Mouse (Mus musculus) kidney, adult 8-10 months (tissue): ENCODE measurements around the gene Dpyd.
A peak's percentile ranks its signal among the peaks of the same experiment; 100 is the strongest.

Experiments
- DNase-seq, 2 experiments: peaks; one replicate each; pipeline ENCODE4 v3.0.0; 2022

Gene Dpyd

DNA sequence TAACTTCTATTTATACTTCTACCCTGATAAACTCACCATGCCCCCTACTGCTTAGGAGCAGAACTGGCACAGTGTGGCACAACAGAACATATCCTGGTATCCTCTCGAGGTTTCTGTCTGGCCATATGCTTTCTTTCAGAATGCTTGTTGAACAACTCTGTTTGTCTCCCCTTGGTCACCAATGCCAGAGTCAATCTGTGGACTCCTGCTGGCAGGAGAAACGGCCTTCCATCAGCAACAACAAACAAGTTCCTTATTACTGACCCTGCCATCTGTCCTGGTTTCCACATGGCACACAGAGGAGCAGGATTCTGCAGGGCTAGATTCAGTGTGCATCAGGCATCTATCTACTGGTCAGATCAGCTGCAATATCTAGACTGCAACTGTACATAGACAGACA, 807.0 kb downstream of the Dpyd start:
- DNase-seq = no peak

DNA sequence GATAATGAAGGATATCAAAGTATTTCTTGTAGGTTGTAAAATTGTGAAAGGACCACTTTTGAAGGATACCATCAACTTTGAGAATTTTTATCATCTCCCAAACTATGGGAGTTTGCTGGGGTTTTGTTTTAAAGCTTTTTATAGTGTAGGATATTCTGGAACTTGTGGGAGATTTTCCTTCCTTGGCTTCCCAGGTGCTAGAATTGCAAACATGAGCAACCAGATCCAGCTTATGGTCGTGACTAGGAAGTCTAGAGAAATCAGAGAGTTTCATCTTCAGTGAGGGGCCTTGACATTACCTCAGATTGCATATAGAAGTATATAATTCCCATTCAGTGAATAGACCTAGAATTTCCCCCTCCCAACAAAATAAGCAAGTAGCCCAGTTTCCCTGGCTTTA, 819.2 kb downstream of the Dpyd start:
- no peak for DNase-seq

DNA sequence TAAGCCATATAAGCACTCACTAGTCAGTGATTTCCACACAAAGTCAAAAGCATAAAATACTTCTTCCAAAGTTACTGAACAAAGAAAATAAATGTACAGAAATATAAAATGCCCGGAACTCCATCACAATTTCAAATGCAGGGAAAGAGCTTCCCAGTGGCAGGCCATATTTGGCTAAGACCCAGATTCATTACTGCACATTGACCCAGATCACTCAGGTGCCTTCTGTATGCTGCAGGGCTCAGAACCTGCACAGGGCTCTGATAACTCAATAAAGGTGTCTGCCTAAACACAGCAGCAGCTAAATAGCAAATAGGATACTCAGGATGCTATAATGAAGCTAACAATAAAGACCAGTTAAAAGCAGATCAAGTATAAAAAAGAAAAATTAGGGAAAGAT, 820.5 kb downstream of the Dpyd start:
- no peak for DNase-seq

DNA sequence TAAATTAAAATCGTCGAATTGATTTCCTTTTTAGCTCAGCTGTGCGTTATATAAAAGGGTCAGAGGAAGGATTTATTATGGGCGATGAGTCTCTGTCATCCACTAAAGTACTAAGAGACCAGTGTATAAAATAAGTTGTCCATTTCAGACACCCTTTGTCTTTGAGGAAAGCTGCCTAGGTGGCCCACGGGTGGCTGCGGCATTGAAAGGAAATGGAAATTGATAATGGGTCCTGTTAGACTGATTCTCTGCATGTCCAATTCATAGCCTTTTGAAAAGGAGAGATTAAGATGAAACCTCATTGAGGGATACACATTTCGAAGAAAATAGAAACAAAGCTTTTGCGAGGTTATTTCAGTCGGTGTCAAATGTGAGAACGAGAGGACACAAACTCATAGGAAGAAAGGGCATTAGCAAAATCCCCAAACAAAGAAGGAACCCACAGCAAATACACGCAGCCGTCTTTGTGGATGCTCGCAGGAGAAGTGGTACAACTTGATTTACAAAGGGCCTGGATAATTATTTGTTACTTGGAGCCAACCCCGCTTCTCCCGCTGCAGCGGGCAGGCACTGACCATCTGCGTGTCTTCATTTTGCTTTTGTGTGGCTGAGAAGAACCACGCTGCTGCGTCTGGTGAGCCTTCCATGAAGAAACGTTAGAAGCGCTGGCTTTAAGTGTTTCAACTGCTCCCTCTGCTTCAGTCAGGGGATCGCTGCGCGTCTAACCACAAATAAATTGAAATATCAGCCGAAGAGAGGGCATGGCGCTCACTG, 825.6 kb downstream of the Dpyd start:
- DNase-seq = no peak

DNA sequence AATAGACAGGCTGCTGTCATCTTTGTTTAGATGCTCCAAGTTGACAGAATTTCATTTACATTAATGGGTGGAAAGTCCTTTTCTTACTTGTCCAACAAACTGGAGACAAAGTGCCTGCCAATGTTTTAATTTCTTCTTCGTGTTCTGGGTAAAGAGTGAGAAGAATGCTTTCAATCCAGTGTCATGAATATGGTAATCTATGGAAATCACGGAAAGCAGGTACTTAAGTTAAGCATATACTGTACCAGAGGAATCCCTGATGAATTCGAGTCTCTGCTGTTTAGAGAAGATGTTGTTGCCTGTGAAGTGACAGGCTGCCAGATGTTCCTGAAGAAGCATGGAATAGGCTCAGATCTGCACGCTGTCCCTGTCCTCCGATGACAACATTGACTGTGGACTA, 835.3 kb downstream of the Dpyd start:
- DNase-seq = no peak

DNA sequence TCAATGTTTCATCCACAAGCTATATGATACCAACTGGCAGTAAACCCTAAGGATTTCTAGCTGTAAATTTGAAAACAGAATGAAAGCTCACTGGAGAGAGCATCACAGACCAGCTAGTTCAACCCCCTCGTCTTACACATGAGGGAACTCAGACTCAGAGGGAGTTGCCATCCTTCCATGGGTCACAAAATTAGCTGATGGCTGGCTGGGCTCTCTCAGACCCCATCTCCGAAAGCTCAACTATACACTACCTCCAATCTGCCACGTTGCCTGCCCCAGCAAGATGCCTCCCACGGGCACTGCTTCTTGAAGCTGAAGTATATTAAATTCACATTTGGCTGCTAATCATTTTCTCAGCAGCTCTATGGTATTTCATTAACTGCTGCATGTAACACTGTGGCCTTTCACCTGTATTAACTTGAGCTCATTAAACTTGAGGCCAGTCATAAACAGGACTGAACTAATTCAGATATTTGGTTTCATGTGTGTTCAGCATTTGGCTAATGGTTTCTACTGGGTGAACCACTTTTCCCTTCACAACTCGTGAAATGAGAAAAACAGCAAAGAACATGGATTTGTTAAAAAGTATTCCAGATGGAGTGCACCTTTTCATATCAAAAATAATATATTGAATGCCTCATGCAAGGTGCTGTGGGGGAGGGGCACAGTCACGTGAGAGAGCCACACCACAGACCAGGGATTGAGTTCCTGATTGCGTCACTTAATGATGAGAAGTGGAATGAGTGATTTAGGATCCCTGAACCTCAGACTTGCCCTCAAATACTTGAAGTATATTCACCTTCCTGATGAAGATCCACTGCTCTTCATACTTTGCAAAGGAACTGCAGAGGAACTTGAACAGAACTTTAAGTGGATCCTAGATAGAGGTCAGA, 841.2 kb downstream of the Dpyd start:
- DNase-seq = peak in 1 of 2 experiments; percentile 0

DNA sequence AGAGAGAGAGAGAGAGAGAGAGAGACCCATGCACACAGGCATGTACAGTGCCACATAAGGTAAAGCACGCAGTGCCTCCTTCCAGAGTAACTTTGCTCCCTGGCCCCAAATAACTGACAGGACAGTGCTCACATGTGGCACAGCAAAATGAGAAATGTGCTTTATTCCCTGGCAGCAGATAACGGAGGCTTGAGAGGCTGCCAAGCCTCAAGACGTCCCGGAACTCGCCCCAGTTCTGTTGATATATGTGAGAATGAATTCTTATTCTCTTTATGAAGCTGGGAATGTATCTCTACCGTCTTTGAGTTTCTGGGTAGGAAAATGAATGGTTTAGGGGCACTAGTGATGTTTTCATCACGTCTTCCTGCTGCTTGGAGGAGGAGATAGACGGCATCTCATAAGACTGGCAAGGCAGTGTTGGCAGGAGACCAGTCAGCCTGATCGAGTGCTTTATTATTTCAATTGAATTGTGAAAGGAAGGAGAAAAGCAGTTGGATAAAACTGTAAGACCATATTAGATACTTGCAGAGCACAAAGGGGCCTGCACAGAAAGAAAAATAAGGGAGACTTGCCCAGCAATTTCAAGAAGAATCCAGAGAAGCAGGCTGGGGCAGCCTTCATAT, 857.3 kb downstream of the Dpyd start:
- no peak for DNase-seq

DNA sequence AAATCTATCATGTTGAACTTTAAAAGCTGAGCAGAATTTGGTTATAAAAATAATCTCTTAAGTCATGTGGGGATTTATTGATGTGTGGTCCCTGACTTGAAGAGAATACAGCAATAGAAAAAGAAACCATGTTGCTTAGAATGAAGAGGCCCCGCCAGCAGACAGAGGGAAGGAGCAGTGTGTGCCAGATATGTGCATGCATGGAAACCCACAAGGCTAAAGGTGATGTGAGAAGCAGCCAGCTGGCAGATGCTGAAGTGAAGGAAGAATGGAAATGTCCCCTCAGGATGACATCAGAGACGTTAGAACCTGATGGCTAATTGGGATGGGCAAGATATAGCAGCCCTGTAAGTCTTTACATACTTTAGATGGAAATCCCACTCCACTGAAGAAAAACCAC, 857.8 kb downstream of the Dpyd start:
- DNase-seq = no peak

DNA sequence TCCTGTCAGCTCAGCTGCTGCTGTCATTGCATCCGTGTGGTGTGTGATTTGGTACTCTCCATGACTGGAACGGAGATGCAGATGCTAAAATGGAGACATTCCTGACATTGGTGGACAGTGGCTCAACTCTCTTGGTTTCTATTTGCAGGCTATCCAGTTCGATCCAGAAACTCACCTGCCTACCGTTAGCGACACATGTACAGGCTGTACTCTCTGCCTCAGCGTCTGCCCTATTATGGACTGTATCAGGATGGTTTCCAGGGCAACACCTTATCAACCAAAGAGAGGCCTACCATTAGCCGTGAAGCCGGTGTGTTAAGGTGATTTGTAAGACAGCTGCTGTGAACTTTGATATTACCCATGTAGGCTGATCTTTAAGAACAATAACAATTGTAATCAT, 869.4 kb downstream of the Dpyd start:
- no peak for DNase-seq

DNA sequence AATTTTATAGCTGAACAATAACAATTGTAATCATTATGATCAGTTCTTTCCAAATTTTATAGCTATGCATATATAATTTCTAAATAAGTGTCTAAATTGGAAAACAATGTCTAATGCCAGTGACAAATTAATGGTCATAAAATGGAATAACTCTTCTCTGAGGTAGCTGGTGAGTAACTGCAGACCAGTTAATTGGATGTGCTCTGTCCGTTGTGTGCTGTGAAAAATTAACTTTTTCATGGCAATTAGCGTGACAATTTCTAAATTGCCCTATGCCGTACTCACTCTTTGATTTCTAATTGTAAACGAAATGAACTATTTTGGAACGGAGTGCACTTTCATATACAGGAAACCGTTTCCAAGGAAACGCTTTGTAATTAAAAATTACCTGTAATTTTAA, 869.8 kb downstream of the Dpyd start:
- DNase-seq = no peak

DNA sequence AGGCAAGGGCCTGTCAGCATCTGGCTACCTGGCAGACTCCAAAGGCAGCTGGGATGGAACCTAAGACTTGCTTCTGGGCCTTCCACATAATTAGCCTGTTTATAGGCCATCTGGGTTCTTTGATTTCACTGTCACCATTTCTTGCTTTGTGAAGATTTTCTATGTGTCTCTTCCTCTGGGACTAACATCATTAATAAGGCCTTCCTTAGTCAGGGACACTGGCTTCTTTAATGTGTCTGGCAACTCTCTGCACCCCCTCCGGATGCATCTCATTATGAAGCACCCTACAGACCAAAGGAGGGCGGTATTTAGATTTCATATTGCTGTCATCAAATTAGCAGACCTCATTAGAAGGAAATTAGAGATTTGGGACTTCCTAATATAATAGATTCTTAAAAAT, 885.6 kb downstream of the Dpyd start:
- DNase-seq = no peak

DNA sequence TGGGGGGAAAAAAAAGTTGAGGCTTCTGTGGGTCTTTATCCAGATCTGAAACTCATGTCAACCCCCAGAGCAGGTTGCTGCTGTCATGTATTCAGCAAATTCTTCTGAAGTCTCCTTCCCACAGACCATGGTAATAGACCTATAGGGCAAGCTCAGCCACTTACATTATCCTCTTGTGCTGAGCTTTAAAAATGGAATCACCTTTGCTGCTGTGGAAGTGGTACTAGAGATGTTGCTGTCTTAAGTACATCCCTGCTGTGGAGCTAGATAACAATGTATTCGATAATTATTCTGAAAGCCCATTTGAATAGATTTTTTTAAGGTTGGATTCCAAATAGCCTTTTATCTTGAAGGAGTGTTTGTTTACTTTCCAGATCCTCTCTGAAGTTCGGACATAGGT, 902.1 kb downstream of the Dpyd start:
- DNase-seq = no peak

DNA sequence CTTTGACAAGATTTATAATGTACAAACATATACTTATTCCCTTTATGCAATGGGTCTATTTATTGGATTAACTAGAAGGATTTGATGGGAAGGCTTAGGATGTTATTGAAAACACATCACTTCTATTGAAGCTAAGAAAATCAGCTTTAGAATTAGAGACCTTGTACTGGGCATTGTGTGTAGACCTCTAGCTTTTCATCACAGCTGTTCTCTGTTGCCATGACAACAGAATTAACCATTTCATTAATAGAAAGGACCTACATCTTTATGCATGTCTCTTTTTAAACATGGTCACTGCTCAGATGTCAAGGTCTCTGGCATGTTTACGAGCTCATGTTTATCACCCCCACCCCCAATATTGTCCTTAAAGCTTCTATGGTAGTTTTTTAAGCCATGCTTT, 902.5 kb downstream of the Dpyd start:
- DNase-seq = no peak

DNA sequence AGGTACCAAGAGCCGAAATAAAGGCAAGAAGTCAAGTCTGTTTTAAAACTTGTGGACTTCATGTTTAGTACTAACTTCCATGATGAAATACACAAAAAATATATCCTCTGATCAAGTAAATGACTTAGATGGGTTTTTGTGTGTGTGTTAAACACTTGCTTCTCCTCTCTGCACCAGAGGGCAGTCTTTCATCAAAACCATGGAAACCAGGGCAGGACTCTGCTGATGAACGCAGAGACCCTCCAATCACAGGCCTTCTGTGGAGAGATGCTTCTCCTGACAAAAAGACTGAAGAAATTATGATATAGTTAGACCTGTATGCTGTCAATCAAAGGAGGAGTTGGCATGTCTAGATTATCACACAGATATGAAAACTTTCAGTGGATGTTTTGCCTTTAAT, 905.8 kb downstream of the Dpyd start:
- DNase-seq = no peak
